Mouse (Mus musculus): ENCODE data around the gene Idh3a.

DNA sequence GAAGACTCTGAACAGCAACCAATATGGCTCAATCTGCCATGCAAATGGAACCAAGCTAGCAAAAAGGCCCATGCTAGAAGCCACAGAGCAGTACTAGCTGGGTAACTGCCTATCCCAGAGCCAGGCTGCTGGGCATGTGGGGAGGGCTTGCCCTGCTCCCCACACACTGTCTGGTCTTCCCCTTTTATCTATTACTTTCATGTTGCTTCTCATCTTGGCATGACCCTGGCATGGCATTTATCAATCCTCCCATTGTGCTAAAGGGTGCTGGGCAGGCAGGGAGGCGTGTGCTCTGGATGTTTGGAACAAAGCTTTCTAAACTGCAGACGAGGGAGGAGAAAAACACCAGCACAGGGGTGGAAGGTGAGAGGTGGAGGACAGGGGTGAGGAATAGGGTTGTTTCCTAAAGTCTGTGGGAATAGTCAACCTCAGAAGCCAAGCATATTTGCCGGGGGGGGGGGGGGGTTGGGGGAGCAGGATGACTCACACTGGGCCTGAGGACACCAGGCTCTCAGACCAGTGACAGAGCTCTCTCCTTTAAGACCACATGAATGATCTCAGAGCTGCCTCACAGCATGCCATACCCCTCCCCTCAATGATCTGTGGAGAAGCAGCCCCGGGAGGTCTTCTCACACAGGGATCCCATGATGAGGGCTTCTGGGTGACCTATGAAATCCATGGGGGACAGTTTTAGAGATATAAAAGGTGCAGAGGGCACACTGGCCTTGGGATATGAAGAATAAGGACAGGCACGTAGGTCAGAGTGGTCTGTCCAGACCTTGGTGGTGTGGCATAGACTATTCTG is 51.6 kb downstream of the Idh3a start:
- TF ChIP-seq CTCF (IDR thresholded peaks at IDR 0.05; ENCODE audit: low read depth, low read length) (no peak), POLR2A (IDR thresholded peaks at IDR 0.05; ENCODE audit: extremely low read depth, insufficient read depth, low read length) (no peak)
